Mouse (Mus musculus) heart, embryonic 15.5 days (tissue): ENCODE measurements around the gene Bzw1. TPM values are rescaled to one million over a fixed set of nuclear protein-coding genes. Genes with fewer than 3 reads are reported as not detected.

Experiments used
- ATAC-seq: fragments of 200-750 bp; cut with Nextera tagmentation; replicated peaks from 2 replicates; pipeline ENCODE4 v1.8.0; 2017; ENCODE audit warnings: low read depth, moderate TSS enrichment; ENCODE audit not compliant: insufficient number of reproducible peaks, insufficient read depth, low FRiP score
- H3K27ac ChIP-seq: fragments of 300-500 bp; sonication (generic); 2 replicates; pipeline ENCODE4 v1.5.1; 2015; ENCODE audit warnings: mild to moderate bottlenecking, inconsistent platforms
- H3K27me3 ChIP-seq: fragments of 300-500 bp; sonication (generic); 2 replicates; pipeline ENCODE4 v1.6.1; 2015; ENCODE audit warnings: inconsistent platforms
- H3K36me3 ChIP-seq: fragments of 300-500 bp; sonication (generic); 2 replicates; pipeline ENCODE4 v1.6.1; 2015; ENCODE audit warnings: mild to moderate bottlenecking, inconsistent platforms
- H3K4me1 ChIP-seq: fragments of 300-500 bp; sonication (generic); replicated peaks from 2 replicates; pipeline ENCODE4 v1.6.1; 2015; ENCODE audit warnings: inconsistent platforms
- H3K4me2 ChIP-seq: fragments of 300-500 bp; sonication (generic); 2 replicates; pipeline ENCODE4 v1.6.1; 2015; ENCODE audit warnings: inconsistent platforms, mild to moderate bottlenecking, moderate library complexity
- H3K4me3 ChIP-seq: fragments of 300-500 bp; sonication (generic); 2 replicates; pipeline ENCODE4 v1.5.1; 2015; ENCODE audit warnings: mild to moderate bottlenecking, inconsistent platforms
- H3K9ac ChIP-seq: fragments of 300-500 bp; sonication (generic); 2 replicates; pipeline ENCODE4 v1.6.1; 2015; ENCODE audit warnings: mild to moderate bottlenecking, inconsistent platforms
- H3K9me3 ChIP-seq: fragments of 300-500 bp; sonication (generic); replicated peaks from 2 replicates; pipeline ENCODE4 v1.6.1; 2016; ENCODE audit warnings: inconsistent platforms
- WGBS: fragments of 180-500 bp; shearing (Covaris S2); methylation state at CpG from one replicate; pipeline ENCODE4 v1.1.7; 2015; ENCODE audit warnings: mixed read lengths; 5-methylcytosine and 5-hydroxymethylcytosine counted together
- polyA plus RNA-seq: library from polyadenylated mRNA; unstranded; fragments of >200 nt; fragmentation: Nextera tagmentation; extraction: Ambion mirVana; gene quantifications from 2 replicates; pipeline ENCODE4 v1.2.1, GENCODE M21; 2015

Bzw1 gene
- polyA plus RNA-seq, 1 experiment from 2014 or later, result 178 TPM

- Histone ChIP-seq H3K4me3 (no peak overlapping the region), H3K9ac (no peak overlapping the region), H3K9me3 (no peaks in the 10 kb centered on the region), H3K27ac (no peak overlapping the region), H3K4me2 (no peak overlapping the region), H3K36me3 (peaks cover 67% of the 10 kb centered on the region), H3K27me3 (no peaks in the 10 kb centered on the region), H3K4me1 (no peaks in the 10 kb centered on the region)
- no peak for ATAC-seq
- WGBS, result 94% methylated on average over 5 of the region's 5 CpGs
Observed at GRCm38 (mm10) chr1:58403745-58404144, 11.0 kb downstream of the Bzw1 start.

GRCm38 (mm10) chr1:58407321-58407720, 14.6 kb downstream of the Bzw1 start:
- Histone ChIP-seq H3K36me3 (peaks cover 59% of the 10 kb centered on the region), H3K27ac (no peak overlapping the region), H3K9me3 (no peaks in the 10 kb centered on the region), H3K4me3 (no peak overlapping the region), H3K27me3 (no peaks in the 10 kb centered on the region), H3K9ac (no peak overlapping the region), H3K4me1 (no peaks in the 10 kb centered on the region), H3K4me2 (no peak overlapping the region)
- no peak for ATAC-seq
- 96% methylated on average over 7 of the region's 7 CpGs for WGBS

- Histone ChIP-seq H3K9ac (no peak overlapping the region), H3K4me3 (no peak overlapping the region), H3K4me1 (no peaks in the 10 kb centered on the region), H3K4me2 (no peak overlapping the region), H3K36me3 (peaks cover 59% of the 10 kb centered on the region), H3K27me3 (no peaks in the 10 kb centered on the region), H3K9me3 (no peaks in the 10 kb centered on the region), H3K27ac (no peak overlapping the region)
- no peak for ATAC-seq
- WGBS, result 82% methylated on average over 6 of the region's 6 CpGs
Observed at GRCm38 (mm10) chr1:58408141-58408540, 15.4 kb downstream of the Bzw1 start.

GRCm38 (mm10) chr1:58409553-58410197, 17.0 kb downstream of the Bzw1 start:
- H3K4me3 ChIP-seq, result no peak overlapping the region
- H3K9ac ChIP-seq, result no peak overlapping the region
- ATAC-seq, result no peak
- H3K27ac ChIP-seq, result no peak overlapping the region
- no peaks in the 10 kb centered on the region for H3K27me3 ChIP-seq
- peaks cover 60% of the 10 kb centered on the region for H3K36me3 ChIP-seq
- 86% methylated on average over 5 of the region's 5 CpGs for WGBS
- H3K4me2 ChIP-seq, result no peak overlapping the region
- H3K4me1 ChIP-seq, result no peaks in the 10 kb centered on the region
- no peaks in the 10 kb centered on the region for H3K9me3 ChIP-seq

DNA sequence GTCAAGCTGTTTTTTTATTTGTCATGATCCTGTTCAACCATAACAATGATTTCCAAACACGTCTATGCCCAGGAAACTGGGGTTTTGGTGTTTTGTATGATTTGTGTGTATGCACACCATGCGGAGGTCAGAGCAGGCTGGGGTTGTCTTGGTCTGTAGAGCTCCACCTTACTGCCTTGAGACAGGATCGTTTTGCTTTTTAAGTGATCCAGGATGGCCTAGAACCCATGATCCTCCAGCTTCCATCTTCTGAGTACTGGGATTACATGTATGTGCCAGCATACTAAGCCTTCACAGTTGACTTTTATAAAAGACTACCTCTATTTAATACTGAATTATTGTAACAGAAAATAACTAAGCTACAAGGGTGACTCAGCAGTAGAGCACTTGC, 17.5 kb downstream of the Bzw1 start:
- Histone ChIP-seq H3K27me3 (no peaks in the 10 kb centered on the region), H3K4me3 (no peak overlapping the region), H3K4me1 (no peaks in the 10 kb centered on the region), H3K27ac (no peak overlapping the region), H3K9me3 (no peaks in the 10 kb centered on the region), H3K36me3 (peaks cover 64% of the 10 kb centered on the region), H3K9ac (no peak overlapping the region), H3K4me2 (no peak overlapping the region)
- WGBS, result 84% methylated on average over 3 of the region's 3 CpGs
- no peak for ATAC-seq

DNA sequence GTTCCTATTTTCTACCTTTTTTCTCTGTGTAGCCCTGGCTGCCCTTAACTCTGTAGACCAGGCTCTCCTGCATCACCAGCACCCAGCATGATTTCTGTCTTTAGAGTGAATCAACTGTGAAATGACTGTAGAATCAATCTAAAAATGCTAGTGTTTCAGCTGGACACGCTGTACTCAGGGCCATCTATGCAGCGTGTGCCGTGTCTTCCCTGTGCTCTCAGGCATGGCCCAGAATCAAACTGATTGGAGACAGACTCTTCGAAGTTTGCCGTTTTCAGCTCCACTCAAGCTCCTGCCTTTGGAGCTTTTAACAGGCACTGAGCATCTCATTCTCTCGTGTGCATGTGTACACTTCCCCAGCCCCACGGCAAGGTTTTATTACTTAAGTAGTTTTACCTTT, 18.1 kb downstream of the Bzw1 start:
- Histone ChIP-seq H3K4me3 (no peak overlapping the region), H3K36me3 (peaks cover 68% of the 10 kb centered on the region), H3K27ac (no peak overlapping the region), H3K4me1 (no peaks in the 10 kb centered on the region), H3K9ac (no peak overlapping the region), H3K4me2 (no peak overlapping the region), H3K27me3 (no peaks in the 10 kb centered on the region), H3K9me3 (no peaks in the 10 kb centered on the region)
- ATAC-seq, result no peak
- WGBS, result 85% methylated on average over 7 of the region's 7 CpGs

GRCm38 (mm10) chr1:58415442-58415841, 22.7 kb downstream of the Bzw1 start:
- H3K27ac ChIP-seq, result no peak overlapping the region
- H3K36me3 ChIP-seq, result peaks cover 90% of the 10 kb centered on the region
- H3K4me2 ChIP-seq, result no peak overlapping the region
- no peak overlapping the region for H3K9ac ChIP-seq
- no peaks in the 10 kb centered on the region for H3K9me3 ChIP-seq
- no peak overlapping the region for H3K4me3 ChIP-seq
- 21% methylated on average over 1 of the region's 1 CpGs for WGBS
- no peak for ATAC-seq
- H3K27me3 ChIP-seq, result no peaks in the 10 kb centered on the region
- 0 out of 2 replicates have a peak, but pooled peaks cover 2% of the 10 kb centered on the region for H3K4me1 ChIP-seq

- Histone ChIP-seq H3K9me3 (no peaks in the 10 kb centered on the region), H3K4me1 (peaks cover 5% of the 10 kb centered on the region), H3K36me3 (peaks cover 86% of the 10 kb centered on the region), H3K27me3 (no peaks in the 10 kb centered on the region), H3K4me2 (no peak overlapping the region), H3K4me3 (no peak overlapping the region), H3K27ac (no peak overlapping the region), H3K9ac (no peak overlapping the region)
- WGBS, result 90% methylated on average over 2 of the region's 2 CpGs
- no peak for ATAC-seq
Observed at GRCm38 (mm10) chr1:58416048-58416447, 23.4 kb downstream of the Bzw1 start.

DNA sequence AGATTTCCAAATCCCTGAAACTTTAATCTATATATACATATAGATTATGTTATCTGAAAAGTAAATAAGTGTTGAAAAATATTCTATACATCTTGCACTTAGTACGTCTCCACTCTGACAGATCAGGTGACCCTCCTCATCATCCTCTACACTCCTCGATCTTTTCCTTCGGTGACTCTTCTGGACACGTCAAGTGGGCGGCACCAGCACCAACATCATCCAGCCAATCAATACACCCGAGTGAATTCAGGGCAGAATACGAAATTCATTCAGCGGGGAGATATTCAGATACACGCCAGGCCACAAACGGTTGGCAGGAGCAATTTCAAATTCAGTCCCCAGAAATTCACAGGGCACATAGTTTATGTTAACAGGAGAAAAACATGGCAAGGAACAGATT, 27.3 kb downstream of the Bzw1 start:
- Histone ChIP-seq H3K4me2 (no peak overlapping the region), H3K9ac (no peak overlapping the region), H3K27ac (no peak overlapping the region), H3K4me3 (no peak overlapping the region), H3K9me3 (no peaks in the 10 kb centered on the region), H3K27me3 (no peaks in the 10 kb centered on the region), H3K4me1 (peaks cover 22% of the 10 kb centered on the region), H3K36me3 (peaks cover 57% of the 10 kb centered on the region)
- ATAC-seq, result no peak
- WGBS, result 74% methylated on average over 10 of the region's 10 CpGs

- ATAC-seq, result no peak
- H3K9ac ChIP-seq, result no peak overlapping the region
- peaks cover 49% of the 10 kb centered on the region for H3K36me3 ChIP-seq
- 36% methylated on average over 7 of the region's 7 CpGs for WGBS
- no peaks in the 10 kb centered on the region for H3K27me3 ChIP-seq
- no peaks in the 10 kb centered on the region for H3K9me3 ChIP-seq
- peak overlapping the region; percentile 99 for H3K4me3 ChIP-seq
- no peak overlapping the region for H3K27ac ChIP-seq
- H3K4me2 ChIP-seq, result peak overlapping the region; percentile 40
- peaks cover 22% of the 10 kb centered on the region for H3K4me1 ChIP-seq
Observed at GRCm38 (mm10) chr1:58420961-58421360, 28.3 kb downstream of the Bzw1 start.

DNA sequence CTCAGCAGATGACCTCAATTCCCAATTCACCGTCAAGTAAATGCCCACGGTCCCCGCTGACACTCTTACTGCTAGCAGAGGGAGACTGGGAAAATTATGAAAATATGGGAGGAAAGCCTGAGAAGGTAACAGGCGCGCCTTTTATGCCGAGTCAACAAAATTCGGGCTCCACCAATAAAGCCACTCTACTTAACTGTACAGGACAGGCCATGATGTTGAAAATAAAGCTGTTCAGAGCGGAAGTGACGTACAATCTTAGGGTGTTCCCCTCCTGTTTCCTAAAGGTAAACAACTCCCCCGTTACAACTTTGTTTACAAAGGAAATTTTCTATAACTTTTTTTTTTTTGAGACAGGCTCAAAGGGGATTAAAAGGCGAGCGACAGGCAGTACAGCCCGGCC, 30.2 kb downstream of the Bzw1 start:
- peaks cover 32% of the 10 kb centered on the region for H3K36me3 ChIP-seq
- H3K27me3 ChIP-seq, result no peaks in the 10 kb centered on the region
- no peak; the same call in 1 of the 2 replicates for ATAC-seq
- no peaks in the 10 kb centered on the region for H3K9me3 ChIP-seq
- peak overlapping the region; percentile 99 for H3K4me3 ChIP-seq
- peak overlapping the region; percentile 100 for H3K27ac ChIP-seq
- H3K4me2 ChIP-seq, result peak overlapping the region; percentile 71
- WGBS, result 4% methylated on average over 13 of the region's 13 CpGs
- H3K9ac ChIP-seq, result peak overlapping the region; percentile 100
- H3K4me1 ChIP-seq, result peaks cover 22% of the 10 kb centered on the region
